Mouse (Mus musculus) right cerebral cortex, postnatal 10 days (tissue): ENCODE measurements around the gene Ppp1r15a.
"Not testable (repeated sequence)": the region's sequence is repeated elsewhere in the genome, so short reads cannot be mapped to it uniquely, and the experiment has no call there.

ENCODE experiments used
- DNase-seq, 2 experiments: peaks; one replicate each; pipeline ENCODE4 v3.0.0; 2021; ENCODE audit warnings: low spot score in 2 of 2

Ppp1r15a gene

DNA sequence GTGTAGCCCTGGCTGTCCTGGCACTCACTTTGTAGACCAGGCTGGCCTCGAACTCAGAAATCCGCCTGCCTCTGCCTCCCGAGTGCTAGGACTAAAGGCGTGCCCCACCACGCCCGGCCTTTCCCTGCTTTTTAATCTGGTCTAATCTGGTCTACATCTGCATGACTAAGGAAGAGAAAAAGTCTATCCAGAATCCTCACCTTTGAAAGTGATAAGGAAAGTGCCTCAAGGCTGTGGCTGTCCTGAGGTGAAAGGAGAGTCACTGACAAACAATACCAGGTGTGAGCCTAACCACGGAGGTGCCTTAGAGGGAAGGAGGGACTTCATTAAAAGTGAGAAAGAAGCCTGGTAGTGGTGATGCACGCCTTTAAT, 25.4 kb upstream of the Ppp1r15a start:
- no peak for DNase-seq

DNA sequence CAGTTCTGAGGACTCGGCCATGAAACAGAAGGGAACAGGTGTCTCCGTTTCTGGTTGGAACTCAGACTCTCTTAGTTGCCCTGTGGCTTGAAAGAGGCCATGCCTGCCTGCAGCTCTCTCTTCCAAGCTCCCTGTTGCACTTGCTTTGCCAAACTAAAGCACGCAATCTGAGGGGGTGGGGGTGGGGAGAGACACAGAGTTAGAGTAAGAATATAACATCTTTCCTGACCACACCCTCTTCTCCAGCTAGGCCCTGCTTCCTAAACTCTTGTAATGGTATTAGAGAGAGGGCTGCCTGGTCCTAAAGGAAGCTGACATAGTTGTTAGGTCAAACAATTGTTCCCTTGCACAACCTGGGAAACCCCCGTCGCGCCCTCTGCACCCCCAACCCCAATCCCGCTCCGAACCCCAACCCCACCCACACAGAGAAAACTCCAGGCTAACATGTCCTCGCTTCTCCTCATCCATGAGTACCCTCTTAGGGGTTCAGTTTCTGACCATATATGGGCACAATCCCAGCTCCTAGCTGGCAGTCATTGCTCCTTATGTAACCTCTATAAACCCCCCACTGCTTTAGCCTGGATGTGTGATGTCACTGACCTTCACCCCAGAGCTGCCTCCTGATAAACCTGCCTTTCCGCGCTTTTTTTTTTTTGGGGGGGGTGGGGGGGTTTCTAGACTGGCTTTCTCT, 24.9 kb upstream of the Ppp1r15a start:
- no peak for DNase-seq

DNA sequence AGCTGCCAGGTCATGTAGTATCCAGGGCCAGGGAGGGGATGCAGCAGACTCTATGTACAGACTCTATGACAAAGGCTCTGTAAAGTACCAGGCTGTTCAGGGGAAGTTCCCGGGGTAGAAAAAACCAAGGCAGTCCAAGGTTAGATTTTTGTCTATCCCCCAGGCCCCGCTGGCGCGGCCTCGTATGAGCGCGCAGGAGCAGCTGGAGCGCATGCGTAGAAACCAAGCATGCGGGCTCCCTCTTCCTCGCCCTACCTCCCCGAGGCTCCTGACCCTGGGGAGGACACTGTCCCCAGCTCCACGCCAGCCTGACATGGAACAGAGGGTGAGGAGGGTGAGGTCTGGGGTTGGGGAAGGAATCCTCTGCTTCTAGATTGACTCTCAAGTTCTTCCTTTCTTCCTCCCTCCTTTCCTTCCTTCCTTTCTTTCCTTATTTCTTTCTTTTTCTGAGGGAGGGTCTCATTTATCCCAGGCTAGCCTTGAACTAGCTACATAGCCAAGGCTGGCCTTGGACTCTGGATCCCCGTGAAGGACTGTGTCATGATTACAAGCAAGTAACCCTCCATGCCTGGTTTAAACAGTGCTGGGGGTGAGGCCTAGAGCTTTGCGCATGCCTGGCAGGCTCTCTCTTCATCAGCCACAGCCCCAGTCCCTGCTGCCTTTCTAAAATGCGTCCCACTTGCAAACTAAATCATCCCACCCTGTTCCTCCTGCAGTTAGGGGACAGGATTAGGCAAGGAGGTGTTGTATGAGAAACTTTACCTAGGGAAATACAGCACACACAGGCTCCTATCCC, 23.8 kb upstream of the Ppp1r15a start:
- DNase-seq, result no peak

GRCm38 (mm10) chr7:45544525-45544924, 18.5 kb upstream of the Ppp1r15a start:
- DNase-seq, result no peak

DNA sequence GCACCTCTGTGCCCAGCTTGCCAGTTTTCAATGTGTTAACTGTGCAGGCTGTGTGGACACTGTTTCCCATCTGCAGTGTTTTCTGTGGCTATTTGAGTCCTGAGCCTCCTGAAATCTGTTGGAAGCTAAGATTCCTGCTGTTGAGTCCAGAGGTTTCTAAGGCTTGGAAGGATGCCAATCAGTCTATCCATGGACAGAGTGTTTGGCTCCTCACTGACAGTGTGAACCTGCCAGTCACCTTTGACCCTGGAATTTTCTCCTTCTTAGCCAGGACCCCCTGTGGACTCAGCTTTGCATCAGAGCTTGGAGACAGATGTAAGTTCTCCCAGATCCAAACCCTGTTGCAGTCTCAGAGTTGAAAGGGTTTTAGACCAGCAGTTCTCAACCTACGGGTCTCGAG, 14.1 kb upstream of the Ppp1r15a start:
- DNase-seq, result no peak

DNA sequence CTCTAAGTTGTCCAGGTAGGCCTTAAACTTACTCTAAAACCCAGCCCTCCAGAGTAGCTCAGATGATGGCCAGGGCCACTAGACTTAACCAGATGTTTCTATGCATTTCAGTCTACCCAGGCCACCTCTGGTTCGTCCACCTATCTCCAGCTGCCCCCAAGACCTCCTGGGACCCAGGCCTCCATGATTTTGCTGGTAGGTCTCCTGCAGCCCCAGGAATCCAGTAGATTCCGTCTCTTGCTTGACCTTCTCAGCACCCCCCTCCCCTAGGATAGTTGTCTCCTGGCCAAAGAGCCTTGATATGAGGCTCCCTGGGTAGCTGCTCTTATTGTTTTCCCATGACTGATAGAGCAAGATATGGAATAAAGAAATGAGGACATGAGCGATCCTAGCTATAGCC, 13.0 kb upstream of the Ppp1r15a start:
- no peak for DNase-seq

DNA sequence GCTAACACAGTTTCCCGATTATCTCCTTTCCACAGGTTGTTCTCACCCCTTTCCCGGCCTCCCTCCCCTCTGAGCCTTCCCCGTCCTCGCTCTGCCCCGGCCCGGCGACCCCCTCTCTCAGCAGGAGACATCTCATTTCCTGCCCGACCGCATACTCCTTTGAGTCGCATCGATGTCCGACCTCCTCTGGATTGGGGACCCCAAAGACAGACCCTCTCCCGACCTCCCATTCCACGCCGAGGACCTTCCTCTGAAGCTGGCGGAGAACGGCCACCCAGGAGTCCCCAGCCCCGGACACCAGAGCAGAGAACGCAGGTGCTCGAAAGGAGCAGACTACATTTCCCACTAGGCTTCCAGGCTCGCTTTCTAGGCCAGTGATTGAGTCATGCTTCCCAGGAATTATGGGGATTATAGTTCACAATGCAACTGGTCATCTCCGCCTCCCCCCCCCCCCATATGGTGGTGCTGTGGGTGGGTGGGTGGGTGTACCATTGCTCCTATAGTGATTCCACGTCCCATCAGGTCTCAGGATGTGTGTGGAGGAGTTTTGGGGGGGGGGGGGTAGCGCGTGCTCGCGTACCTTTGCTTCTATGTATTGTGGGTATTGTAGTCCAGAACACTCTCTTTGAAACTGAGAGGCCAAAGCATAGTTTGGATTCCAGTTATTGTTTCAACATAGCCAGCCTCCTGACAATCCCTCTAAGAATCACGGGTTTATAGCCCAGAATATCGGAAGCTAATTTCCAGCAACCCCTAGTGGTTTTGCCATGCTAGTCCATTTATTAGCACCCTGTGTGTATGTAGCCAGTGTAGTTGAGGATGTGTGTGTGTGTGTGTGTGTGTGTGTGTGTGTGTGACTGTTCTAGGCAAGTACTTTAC, 12.3 kb upstream of the Ppp1r15a start:
- DNase-seq, result peak; percentile 80 to 85

GRCm38 (mm10) chr7:45537602-45538001, 11.5 kb upstream of the Ppp1r15a start:
- DNase-seq, result no peak

- DNase-seq, result no peak
Observed at GRCm38 (mm10) chr7:45535676-45536075, 9.6 kb upstream of the Ppp1r15a start.

DNA sequence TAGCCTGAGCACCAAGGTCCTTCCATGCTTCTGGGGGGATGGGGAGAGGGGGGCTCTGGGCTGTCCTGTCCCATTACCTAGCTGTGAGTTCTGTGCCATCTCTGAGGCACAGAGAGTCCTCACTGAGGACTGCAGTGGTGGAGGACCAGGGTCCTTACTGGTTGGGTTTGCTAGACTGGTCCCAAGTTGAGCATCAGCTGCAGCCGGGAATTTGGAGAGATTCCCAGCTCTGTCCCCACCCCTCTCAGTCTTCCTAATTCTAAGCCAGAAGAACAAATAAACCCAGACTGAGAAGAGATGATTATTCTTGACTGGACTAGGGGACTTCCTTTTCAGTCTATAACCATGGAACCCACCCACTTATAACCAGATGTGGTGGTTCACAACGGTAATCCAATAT, 4.6 kb upstream of the Ppp1r15a start:
- no peak for DNase-seq

DNA sequence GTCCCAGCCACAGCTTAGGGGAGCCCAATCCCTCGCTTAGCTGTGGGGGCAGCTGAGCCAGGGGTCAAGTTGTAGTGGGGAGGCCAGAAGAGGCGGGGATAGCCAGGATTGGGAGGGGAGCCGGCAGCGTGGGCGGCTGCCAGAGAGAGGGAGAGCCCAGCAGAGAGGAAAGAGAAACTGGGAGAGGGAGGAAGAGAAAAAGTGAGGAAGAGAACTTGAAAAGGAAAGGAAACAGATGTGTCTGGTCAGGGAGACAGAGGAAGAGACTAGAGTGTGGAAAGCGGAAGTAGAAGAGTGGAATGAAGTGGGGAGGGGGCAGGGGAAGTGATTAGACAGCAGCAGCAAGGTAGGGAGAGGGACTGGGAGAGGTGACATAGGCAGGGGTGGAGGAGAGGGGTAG, 3.4 kb upstream of the Ppp1r15a start:
- no peak for DNase-seq

- DNase-seq, result not testable (repeated sequence)
Observed at GRCm38 (mm10) chr7:45527169-45527568, 1.1 kb upstream of the Ppp1r15a start.

DNA sequence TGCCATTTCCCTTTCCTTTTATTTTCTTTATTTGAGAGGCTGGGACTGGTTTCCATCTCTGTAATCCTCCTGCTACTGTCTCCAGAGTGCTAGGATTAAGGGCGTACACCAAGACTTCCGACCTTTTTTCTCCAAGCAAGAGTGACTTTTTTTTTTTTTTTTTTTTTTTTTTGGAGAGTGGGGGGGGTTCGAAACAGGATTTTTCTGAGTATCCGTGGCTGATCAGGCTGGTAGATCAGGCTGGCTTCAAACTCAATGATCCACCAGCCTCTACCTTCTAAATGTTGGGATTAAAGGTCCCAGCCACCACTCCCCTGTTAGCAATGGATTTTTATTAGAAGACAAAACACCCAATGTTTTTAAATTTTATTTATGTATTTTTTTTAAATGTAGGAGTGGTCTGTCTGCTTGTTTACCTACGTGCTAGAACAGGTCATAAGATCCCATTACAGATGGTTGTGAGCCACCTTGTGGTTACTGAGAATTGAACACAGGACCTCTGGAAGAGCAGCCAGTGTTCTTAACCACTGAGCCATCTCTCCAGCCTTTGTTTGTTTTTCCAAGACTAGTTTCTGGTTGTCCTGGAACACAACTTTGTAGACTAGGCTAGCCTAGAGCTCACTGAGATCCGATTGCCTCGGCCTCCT, 529 bp upstream of the Ppp1r15a start:
- no peak for DNase-seq

GRCm38 (mm10) chr7:45524841-45525621, 1.0 kb downstream of the Ppp1r15a start:
- DNase-seq, result no peak

GRCm38 (mm10) chr7:45523678-45524170, 2.3 kb downstream of the Ppp1r15a start:
- DNase-seq, result no peak

DNA sequence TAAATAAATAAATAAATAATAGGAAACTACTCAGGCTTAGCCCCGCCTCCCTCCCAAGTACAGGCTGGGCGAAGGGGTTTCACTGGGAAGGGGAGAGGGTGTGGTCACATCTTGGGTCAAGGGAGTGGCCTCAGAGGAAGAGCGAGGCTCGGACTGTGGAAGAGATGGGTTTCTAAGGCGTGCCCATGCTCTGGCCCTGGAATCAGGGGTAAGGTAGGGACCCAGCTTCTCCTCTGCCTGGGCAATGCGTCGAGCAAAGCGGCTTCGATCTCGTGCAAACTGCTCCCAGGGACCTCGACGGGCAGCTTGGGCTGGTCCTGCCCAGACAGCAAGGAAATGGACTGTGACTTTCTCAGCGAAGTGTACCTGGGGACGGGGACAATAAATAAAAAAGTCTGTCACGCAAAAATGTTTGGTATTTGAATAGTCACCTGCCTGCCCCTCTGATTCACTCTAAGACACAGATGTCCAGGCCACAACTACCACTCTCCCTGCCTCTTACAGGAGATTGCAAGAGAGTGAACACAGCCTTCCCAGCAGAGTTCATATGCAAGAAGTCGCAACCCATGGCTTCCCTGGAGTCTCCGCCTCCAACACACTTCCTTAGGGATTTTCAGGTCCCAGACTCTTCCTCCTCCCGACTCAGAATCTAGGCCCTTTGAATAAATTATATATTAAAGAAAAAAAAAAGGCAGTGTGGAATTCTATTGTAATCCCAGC, 3.0 kb downstream of the Ppp1r15a start:
- DNase-seq, result no peak

DNA sequence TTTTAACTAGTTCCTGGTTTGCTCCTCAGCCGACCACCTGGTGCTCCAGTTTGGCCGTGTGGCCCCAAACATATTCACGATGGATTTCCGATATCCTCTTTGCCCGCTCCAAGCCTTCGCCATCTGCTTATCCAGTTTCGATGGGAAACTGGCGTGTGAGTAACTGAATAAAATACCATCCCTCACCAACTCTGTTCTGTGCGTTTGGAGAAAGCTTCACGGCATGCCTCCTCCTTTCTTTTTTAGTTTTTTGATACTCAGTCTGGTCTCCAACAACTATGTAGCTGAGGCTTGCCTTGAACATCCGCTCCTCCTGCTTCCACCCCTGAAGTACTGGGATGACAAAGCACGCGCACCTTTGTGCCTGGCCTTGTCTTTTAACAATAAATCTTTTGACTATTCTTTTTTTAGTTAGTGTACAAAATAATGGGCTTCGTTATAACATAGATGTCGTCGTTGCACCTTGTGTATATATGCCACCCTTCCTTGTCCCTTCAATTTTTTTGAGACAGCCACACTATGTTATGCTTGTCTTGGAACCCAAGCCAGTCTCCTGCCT, 3.8 kb downstream of the Ppp1r15a start:
- no peak for DNase-seq

- DNase-seq, result peak; percentile 95 to 97
Observed at GRCm38 (mm10) chr7:45521728-45522184, 4.3 kb downstream of the Ppp1r15a start.

DNA sequence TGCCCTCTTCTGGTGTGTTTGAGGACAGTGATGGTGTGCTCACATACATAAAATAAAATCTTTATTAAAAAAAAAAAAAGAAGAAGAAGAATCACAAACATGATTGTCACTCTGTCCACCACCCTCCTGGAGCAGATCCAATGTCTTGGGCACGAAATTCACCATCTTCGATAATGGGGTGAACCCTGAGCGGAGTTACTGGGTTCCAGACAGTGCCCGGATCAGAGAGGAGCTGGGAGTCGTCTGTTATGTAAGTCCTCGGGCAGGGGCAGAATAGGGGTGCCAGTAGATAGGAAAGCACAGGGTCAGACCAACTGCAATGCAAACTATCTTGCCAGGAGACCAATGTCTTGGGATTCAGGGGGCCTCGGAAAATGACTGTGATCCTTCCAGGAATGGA, 5.5 kb downstream of the Ppp1r15a start:
- DNase-seq, result no peak
